Mouse (Mus musculus) midbrain, postnatal 0 days (tissue): ENCODE results near the gene Pbxip1. TPM values are rescaled to one million over a fixed set of nuclear protein-coding genes. Genes with fewer than 3 reads are reported as not detected.

ENCODE experiments used
- ATAC-seq: fragments of 200-750 bp; cut with Nextera tagmentation; 2 replicates; pipeline ENCODE4 v1.8.0; 2017; ENCODE audit warnings: moderate number of reproducible peaks, mild to moderate bottlenecking, moderate TSS enrichment, moderate library complexity; ENCODE audit not compliant: low FRiP score
- DNase-seq: peaks from one replicate; pipeline ENCODE4 v3.0.0-alpha.2; 2015; ENCODE audit warnings: low spot score
- H3K27ac ChIP-seq: fragments of 300-500 bp; sonication (generic); 2 replicates; pipeline ENCODE4 v1.5.1; 2014; ENCODE audit warnings: low read depth, mild to moderate bottlenecking, low read length, mixed read lengths
- H3K27me3 ChIP-seq: fragments of 300-500 bp; sonication (generic); 2 replicates; pipeline ENCODE4 v1.6.1; 2014; ENCODE audit warnings: low read length, control low read depth, mixed read lengths; ENCODE audit not compliant: insufficient read depth
- H3K36me3 ChIP-seq: fragments of 300-500 bp; sonication (generic); 2 replicates; pipeline ENCODE4 v1.6.1; 2014; ENCODE audit warnings: low read length, control low read depth, mixed read lengths; ENCODE audit not compliant: insufficient read depth
- H3K4me1 ChIP-seq: fragments of 300-500 bp; sonication (generic); 2 replicates; pipeline ENCODE4 v1.6.1; 2014; ENCODE audit warnings: mild to moderate bottlenecking, control low read depth, antibody characterized with exemption, low read length, mixed read lengths; ENCODE audit not compliant: insufficient read depth
- H3K4me2 ChIP-seq: fragments of 300-500 bp; sonication (generic); 2 replicates; pipeline ENCODE4 v1.6.1; 2014; ENCODE audit warnings: low read depth, mild to moderate bottlenecking, low read length, mixed read lengths; ENCODE audit not compliant: poor library complexity, severe bottlenecking
- H3K4me3 ChIP-seq: fragments of 300-500 bp; sonication (generic); 2 replicates; pipeline ENCODE4 v1.5.1; 2014; ENCODE audit warnings: low read depth, mild to moderate bottlenecking, low read length, moderate library complexity
- H3K9ac ChIP-seq: fragments of 300-500 bp; sonication (generic); replicated peaks from 2 replicates; pipeline ENCODE4 v1.6.1; 2014; ENCODE audit warnings: mild to moderate bottlenecking, low read length, moderate library complexity, mixed read lengths; ENCODE audit not compliant: poor library complexity, severe bottlenecking
- H3K9me3 ChIP-seq: fragments of 300-500 bp; sonication (generic); 2 replicates; pipeline ENCODE4 v1.6.1; 2016; ENCODE audit warnings: low read length, control low read depth
- CTCF ChIP-seq: IDR thresholded peaks from 2 replicates; pipeline ENCODE4 v1.5.1; 2016; ENCODE audit warnings: antibody characterized with exemption, mild to moderate bottlenecking
- WGBS: fragments of 180-500 bp; shearing (Covaris S2); extraction: QIAGEN DNeasy Blood & Tissue Kit; methylation state at CpG from one replicate; pipeline ENCODE4 v1.1.7; 2014; 5-methylcytosine and 5-hydroxymethylcytosine counted together
- polyA plus RNA-seq: library from polyadenylated mRNA; unstranded; fragments of >200 nt; fragmentation: Nextera tagmentation; extraction: Ambion mirVana; gene quantifications from 2 replicates; pipeline ENCODE4 v1.2.1, GENCODE M21; 2015
- total RNA-seq: library from RNA; depleted of rRNA; stranded (reverse); fragments of >200 nt; gene quantifications from 2 replicates; pipeline ENCODE4 v1.2.3, GENCODE M21; 2014; rRNA removed

The Pbxip1 gene
- total RNA-seq = 18.5 and 21.3 TPM in 2 replicates
- polyA plus RNA-seq = 18.8 and 21.8 TPM in 2 replicates

DNA sequence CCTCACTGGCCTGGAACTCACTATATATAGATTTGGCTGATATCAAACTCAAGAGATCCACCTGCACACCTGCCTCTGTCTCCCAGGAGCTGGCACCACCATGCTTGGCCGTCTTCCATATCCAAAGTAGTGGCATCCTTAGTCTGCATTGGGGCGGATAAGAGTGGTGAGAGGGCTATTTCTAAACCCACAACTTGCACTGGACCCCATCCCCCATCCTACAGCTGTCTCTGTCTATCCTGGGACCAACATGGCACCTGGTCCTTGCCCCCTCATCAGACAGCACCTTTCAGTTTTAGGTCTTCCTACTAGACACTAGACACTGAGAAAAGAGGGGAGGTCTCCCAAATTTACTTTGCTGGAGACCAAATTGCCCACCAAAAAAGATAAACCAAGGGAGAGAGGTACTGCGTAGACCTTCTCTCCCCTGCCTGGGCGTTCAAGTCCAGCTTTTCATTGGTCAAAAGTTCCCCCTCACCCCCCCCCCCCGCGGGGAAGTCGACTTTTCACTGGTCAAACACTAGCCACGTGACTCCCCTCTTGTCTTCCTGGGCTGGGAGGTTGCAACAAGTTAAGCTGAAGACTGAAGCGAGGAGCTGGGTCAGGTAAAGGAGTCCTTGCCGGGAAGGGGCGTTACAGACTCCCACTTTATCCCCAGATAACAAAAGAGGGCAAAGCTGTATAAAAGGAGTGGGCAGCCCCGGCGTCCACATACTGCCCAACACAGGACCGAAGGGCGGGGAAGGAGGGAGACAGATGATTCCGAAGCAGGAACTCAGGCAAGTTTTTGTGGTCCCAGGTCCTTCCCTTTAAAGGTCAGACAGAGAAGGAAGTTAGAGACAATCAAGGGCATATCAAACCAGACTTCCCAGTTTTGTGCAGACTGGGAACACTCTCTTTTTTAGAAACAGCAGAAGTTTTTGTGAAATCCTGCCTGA is at the start of gene Pbxip1:
Gene Pbxip1, plus strand, starts transcription at position 531 of the 938 bp plus-strand sequence.
- Histone ChIP-seq H3K4me3 (peak within 1 kb of the TSS; percentile 16; the same call in 1 of the 2 replicates), H3K9me3 (no peaks in the 10 kb centered on the region), H3K27ac (peak within 1 kb of the TSS; percentile 4; the same call in 1 of the 2 replicates), H3K36me3 (peaks cover 23% of the 10 kb centered on the region), H3K9ac (peak within 1 kb of the TSS; percentile 29; the same call in 1 of the 2 replicates), H3K4me2 (peak within 1 kb of the TSS; percentile 38), H3K27me3 (no peaks in the 10 kb centered on the region), H3K4me1 (peaks cover 9% of the 10 kb centered on the region; the same call in 1 of the 2 replicates)
- DNase-seq (peak; percentile 61), ATAC-seq (0 out of 2 replicates have a peak, but pooled peaks have one; percentile 25)
- no peak for TF ChIP-seq CTCF
- 4% methylated on average over 16 of the region's 16 CpGs for WGBS

DNA sequence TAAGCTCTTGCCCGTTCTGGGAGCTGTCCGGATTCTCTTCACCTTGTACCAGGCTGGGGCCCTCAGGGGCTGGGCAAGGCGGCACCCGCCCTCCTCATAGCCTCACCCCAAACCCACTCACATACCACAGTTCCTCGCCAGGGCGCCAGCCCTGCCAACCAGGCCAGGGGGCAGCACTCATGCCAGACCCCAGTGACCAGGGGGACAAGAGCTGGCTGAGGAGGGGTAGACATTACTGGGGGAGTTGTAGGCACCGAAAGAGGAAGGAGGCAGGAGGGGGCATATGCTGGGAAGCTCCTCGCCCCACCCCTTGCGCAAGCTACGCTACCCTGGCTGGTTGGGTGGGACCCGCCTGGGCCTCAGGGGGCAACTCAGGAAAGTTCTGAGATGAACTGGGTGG is 48.9 kb upstream of the Pbxip1 start:
- Histone ChIP-seq H3K27me3 (no peaks in the 10 kb centered on the region; the same call in 1 of the 2 replicates), H3K9ac (no peak overlapping the region), H3K36me3 (no peaks in the 10 kb centered on the region), H3K4me1 (peaks cover 14% of the 10 kb centered on the region; the same call in 1 of the 2 replicates), H3K27ac (no peak overlapping the region), H3K4me3 (no peak overlapping the region), H3K4me2 (no peak overlapping the region), H3K9me3 (no peaks in the 10 kb centered on the region)
- DNase-seq (no peak), ATAC-seq (no peak)
- no peak; the same call in 1 of the 2 replicates for TF ChIP-seq CTCF
- 82% methylated on average over 11 of the region's 11 CpGs for WGBS

DNA sequence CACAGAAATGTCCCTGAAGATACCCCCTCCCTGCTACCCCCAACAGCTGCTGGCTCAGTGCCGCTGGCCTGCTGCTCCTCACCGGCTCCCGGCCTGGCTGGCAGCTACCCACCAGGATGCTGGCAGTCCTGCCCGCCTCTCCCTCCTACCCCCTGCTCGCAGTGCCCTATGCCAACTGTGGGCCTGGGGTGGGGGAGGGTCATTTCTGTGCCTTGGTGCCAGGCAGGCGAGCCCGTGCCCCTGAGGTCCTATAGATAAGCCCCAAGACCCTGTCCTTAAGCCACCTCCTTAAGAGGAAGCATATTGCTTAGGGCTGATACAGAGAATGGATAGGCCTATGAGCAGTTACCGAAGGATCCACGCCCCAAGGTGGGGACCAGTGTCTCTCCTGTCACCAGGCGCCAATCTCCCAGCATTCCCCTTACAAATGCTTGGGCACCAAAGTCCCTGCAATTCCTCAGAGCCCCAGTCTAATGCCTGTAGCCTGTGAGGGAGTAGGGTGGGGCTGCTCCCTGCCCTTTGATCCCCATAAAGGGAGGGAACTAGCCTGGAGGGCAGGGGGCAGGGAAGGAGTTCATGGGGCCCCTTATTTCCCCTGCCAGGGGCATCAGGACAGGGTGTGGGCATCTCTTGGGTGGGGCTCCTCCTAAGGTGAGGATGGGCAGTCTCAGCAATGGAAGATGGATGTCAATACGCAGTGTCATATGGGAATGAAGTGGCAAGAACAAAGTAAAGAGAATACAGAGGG is 48.2 kb upstream of the Pbxip1 start:
- H3K27ac ChIP-seq = no peak overlapping the region
- no peaks in the 10 kb centered on the region for H3K9me3 ChIP-seq
- H3K4me3 ChIP-seq = no peak overlapping the region
- H3K9ac ChIP-seq = no peak overlapping the region
- 71% methylated on average over 11 of the region's 11 CpGs for WGBS
- H3K27me3 ChIP-seq = no peaks in the 10 kb centered on the region; the same call in 1 of the 2 replicates
- DNase-seq = peak; percentile 49
- no peaks in the 10 kb centered on the region for H3K36me3 ChIP-seq
- no peak for TF ChIP-seq CTCF
- no peak overlapping the region for H3K4me2 ChIP-seq
- ATAC-seq = no peak
- peaks cover 14% of the 10 kb centered on the region; the same call in 1 of the 2 replicates for H3K4me1 ChIP-seq

DNA sequence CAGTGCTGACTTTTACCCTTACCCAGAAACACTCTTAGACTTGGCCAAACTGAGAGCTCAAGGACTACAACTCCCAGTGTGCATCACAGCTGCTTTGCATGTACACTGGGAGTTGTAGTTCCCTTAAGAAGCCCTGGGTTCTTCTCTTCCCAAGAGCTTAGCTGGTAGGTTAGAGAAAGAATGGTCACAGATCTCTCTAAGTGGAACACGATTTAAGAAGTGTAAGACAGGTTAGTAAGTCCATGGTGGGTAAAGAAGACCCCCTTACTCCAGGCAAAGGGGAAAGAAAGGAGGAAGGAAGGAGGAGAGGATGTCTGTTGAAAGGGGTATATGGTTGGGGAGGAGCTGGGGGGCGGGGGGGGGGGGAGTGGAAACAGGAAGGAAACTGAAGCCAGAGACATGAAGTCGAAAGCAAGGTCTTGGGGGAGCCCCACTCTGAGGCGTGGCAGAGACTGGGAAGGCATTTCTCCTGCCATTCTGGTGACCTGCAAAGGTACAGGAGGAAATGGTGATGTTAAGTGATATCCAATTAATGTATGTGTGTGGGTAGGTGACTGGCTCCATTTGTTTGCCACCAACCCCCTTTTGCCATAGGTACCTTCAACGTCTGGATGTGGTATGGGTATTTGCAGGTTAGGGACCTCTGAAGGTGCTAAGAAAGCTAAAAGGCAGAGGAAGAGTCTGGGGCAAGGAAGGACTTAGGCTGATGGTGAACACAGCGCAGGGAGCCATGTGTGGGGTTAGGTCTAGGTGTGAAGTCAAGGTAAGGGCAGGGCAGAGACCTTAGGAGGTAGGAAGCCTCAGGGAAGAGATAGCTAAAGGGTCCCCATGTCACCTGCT is 47.4 kb upstream of the Pbxip1 start:
- Histone ChIP-seq H3K27ac (no peak overlapping the region), H3K36me3 (no peaks in the 10 kb centered on the region), H3K9ac (no peak overlapping the region), H3K9me3 (no peaks in the 10 kb centered on the region), H3K4me2 (no peak overlapping the region), H3K4me1 (peaks cover 14% of the 10 kb centered on the region; the same call in 1 of the 2 replicates), H3K27me3 (no peaks in the 10 kb centered on the region; the same call in 1 of the 2 replicates), H3K4me3 (no peak overlapping the region)
- TF ChIP-seq CTCF = no peak
- DNase-seq = peak; percentile 75
- no peak for ATAC-seq
- 76% methylated on average over 5 of the region's 6 CpGs for WGBS

DNA sequence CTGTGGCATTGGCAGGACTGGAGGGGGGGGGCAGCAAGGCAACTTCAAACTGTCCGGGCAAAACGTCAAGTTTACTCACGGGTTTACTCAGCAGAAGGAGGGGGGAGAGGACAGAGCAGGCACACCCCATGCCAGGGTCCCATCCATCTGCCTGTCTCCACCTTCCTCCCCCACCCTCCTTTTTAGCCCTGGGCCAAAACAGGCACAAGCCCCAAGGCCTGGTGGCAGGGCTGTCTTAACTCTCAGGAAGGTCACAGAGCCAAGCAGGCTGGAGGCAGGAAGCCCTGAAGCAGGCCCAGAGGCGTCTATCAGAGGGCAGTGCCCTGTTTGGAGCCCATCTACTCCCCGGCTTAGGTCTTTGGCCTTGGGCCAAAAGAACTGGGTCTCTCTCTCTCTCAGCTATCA is 46.4 kb upstream of the Pbxip1 start:
- WGBS = 42% methylated on average over 5 of the region's 5 CpGs
- peak; percentile 17 for DNase-seq

More for the DNA sequence above, 46.4 kb upstream of the Pbxip1 start:
- Histone ChIP-seq H3K27ac (no peak overlapping the region), H3K4me3 (no peak overlapping the region), H3K36me3 (no peaks in the 10 kb centered on the region), H3K4me2 (no peak overlapping the region), H3K9ac (no peak overlapping the region), H3K9me3 (no peaks in the 10 kb centered on the region), H3K27me3 (peaks cover 3% of the 10 kb centered on the region; the same call in 1 of the 2 replicates), H3K4me1 (peaks cover 14% of the 10 kb centered on the region; the same call in 1 of the 2 replicates)
- TF ChIP-seq CTCF = no peak
- no peak for ATAC-seq
